Mouse (Mus musculus) G1E (cell line): ENCODE data around the gene Gm572. TPM values are rescaled to one million over a fixed set of nuclear protein-coding genes. Genes with fewer than 3 reads are reported as not detected.

Source experiments
- ATAC-seq: 2 replicates; pipeline ENCODE4 v1.8.0; 2016; ENCODE audit warnings: mild to moderate bottlenecking; ENCODE audit not compliant: insufficient number of reproducible peaks, poor library complexity, low FRiP score, severe bottlenecking; ENCODE audit errors: extremely low read depth
- DNase-seq: peaks from one replicate; pipeline ENCODE4 v3.0.0; 2012; ENCODE audit warnings: low spot score
- H3K27me3 ChIP-seq: 2 replicates; pipeline ENCODE4 v1.6.1; 2012; ENCODE audit warnings: mild to moderate bottlenecking, low read length, inconsistent platforms; ENCODE audit not compliant: insufficient read depth
- H3K36me3 ChIP-seq: replicated peaks from 2 replicates; pipeline ENCODE3; 2012; ENCODE audit warnings: mild to moderate bottlenecking, inconsistent platforms
- H3K4me1 ChIP-seq: 2 replicates; pipeline ENCODE4 v1.6.1; 2012; ENCODE audit warnings: low read depth, low read length, inconsistent platforms, mixed read lengths; ENCODE audit not compliant: insufficient read depth
- H3K4me3 ChIP-seq: 2 replicates; pipeline ENCODE4 v1.5.1; 2012; ENCODE audit warnings: low read depth, mild to moderate bottlenecking, inconsistent platforms, low read length, moderate library complexity, mixed read lengths
- H3K9me3 ChIP-seq: replicated peaks from 2 replicates; pipeline ENCODE4 v1.6.1; 2012; ENCODE audit warnings: inconsistent platforms
- CTCF ChIP-seq: IDR thresholded peaks from 2 replicates; pipeline ENCODE4 v1.5.1; 2012; ENCODE audit warnings: low read depth, low read length, inconsistent platforms, mixed read lengths
- GATA1 ChIP-seq: IDR thresholded peaks from 2 replicates; pipeline ENCODE4 v1.6.1; 2012; ENCODE audit warnings: borderline replicate concordance, low read length, inconsistent platforms, mixed read lengths
- GATA2 ChIP-seq: IDR thresholded peaks from 2 replicates; pipeline ENCODE4 v1.6.1; 2012; ENCODE audit warnings: low read depth, low read length, inconsistent platforms, borderline replicate concordance
- POLR2AphosphoS5 ChIP-seq: IDR thresholded peaks from 2 replicates; pipeline ENCODE4 v1.6.1; 2012; ENCODE audit warnings: low read depth, low read length, inconsistent platforms; ENCODE audit not compliant: insufficient replicate concordance
- TAL1 ChIP-seq: conservative IDR thresholded peaks from 2 replicates; pipeline ENCODE4 v1.6.1; 2012; ENCODE audit warnings: low read depth, low read length, inconsistent platforms, mixed read lengths
- polyA plus RNA-seq: library from polyadenylated mRNA; stranded (reverse); fragments of >175 nt; gene quantifications from 2 replicates; pipeline ENCODE4 v1.2.3, GENCODE M21; 2012
- total RNA-seq, 2 experiments: library from RNA; stranded (forward) in 1 of 2; stranded (reverse) in 1 of 2; fragments of 200-1000 nt in 1 of 2; fragments of >200 nt in 1 of 2; fragmentation: Nextera tagmentation in 1 of 2; gene quantifications; 2 replicates each; pipeline ENCODE4 v1.2.3; 2014 to 2017

The Gm572 gene
- total and polyA plus RNA-seq, 3 experiments: not detected

GRCm38 (mm10) chr4:148678105-148678504, 35.0 kb downstream of the Gm572 start:
- Histone ChIP-seq H3K4me3 (no peak overlapping the region), H3K9me3 (no peaks in the 10 kb centered on the region), H3K36me3 (no peaks in the 10 kb centered on the region), H3K4me1 (peaks cover 38% of the 10 kb centered on the region), H3K27me3 (peaks cover 35% of the 10 kb centered on the region)
- ATAC-seq (no peak), DNase-seq (no peak)
- TF ChIP-seq GATA2: no peak
- TF ChIP-seq GATA1: no peak
- no peak for TF ChIP-seq CTCF
- no peak for TF ChIP-seq TAL1
- TF ChIP-seq POLR2AphosphoS5: no peak

DNA sequence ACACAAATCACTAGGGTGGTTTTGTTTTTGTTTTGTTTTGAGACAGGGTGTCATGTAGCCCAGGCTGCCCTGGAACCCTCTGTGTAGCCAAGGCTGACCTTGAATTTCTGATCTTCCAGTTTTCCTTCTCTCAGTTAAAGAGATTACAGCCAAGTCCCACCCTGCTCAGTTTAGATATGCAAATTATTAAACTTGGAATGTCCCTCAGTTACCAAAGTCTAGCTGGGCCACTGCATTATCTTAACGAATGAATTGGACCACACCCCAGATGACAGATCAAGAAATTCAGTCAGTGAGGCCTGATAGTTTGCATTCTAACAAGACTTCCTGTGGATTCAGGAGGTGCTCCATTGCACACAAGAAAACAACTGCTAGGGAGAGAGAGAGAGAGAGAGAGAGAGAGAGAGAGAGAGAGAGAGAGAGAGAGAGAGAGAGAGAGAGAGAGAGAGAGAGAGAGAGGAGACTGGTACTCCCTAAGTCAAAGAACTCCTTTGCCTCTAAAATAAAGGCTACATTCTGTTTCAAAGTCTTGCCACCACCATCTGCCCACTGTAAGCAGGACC, 37.5 kb downstream of the Gm572 start:
- Histone ChIP-seq H3K36me3 (no peaks in the 10 kb centered on the region), H3K4me3 (no peak overlapping the region), H3K4me1 (peaks cover 35% of the 10 kb centered on the region), H3K27me3 (peaks cover 39% of the 10 kb centered on the region), H3K9me3 (no peaks in the 10 kb centered on the region)
- DNase-seq (no peak), ATAC-seq (no peak)
- TF ChIP-seq CTCF: no peak
- no peak for TF ChIP-seq TAL1

- no peaks in the 10 kb centered on the region for H3K9me3 ChIP-seq
- TF ChIP-seq CTCF (peak; percentile 69), POLR2AphosphoS5 (no peak)
- peaks cover 36% of the 10 kb centered on the region for H3K27me3 ChIP-seq
- H3K4me1 ChIP-seq: peaks cover 29% of the 10 kb centered on the region
- DNase-seq (peak; percentile 61), ATAC-seq (no peak)
- H3K36me3 ChIP-seq: no peaks in the 10 kb centered on the region
- no peak overlapping the region for H3K4me3 ChIP-seq
Observed at GRCm38 (mm10) chr4:148681429-148681828, 38.3 kb downstream of the Gm572 start.

DNA sequence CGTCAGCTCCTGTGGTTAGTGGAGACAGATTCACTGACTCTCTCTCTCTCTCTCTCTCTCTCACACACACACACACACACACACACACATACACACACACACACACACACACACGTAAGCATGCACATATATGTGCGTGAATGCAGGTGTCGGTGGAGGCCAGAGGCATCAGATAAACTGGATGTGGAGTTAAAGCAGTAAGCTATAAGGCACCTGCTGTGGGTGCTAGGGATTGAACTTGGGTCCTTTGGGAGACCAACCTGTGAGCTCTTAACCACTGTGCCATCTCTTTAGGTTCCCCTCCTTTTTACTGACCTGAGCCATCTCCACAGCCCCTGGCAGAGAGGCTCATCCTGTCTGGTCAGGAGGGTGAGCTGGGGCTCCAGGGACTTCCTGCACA, 39.8 kb downstream of the Gm572 start:
- no peak for DNase-seq

DNA sequence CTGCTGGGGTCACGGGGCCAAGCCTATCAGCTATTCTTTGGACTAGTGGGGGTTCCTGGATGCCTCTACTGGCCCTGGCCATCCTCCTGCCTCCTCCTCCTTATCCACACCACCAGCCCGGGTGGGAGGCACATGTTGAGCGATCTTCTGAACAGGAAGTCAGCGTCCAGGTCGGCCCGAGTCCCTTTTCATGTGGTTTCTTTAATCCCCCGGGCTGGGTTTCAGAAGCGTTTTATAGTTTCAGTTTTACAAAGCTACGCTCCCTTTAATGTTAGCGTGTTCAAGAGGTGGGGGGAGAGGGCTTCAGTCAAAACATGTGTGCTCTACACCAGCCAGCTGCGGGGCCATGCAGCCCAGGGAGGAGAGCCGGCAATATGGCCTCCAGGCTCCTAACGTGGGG, 40.4 kb downstream of the Gm572 start:
- DNase-seq (no peak), ATAC-seq (no peak)
- H3K27me3 ChIP-seq: peaks cover 51% of the 10 kb centered on the region
- no peak overlapping the region for H3K4me3 ChIP-seq
- no peak for TF ChIP-seq GATA1
- TF ChIP-seq TAL1: no peak
- TF ChIP-seq CTCF: no peak
- TF ChIP-seq GATA2: no peak
- TF ChIP-seq POLR2AphosphoS5: no peak
- H3K36me3 ChIP-seq: no peaks in the 10 kb centered on the region
- no peaks in the 10 kb centered on the region for H3K9me3 ChIP-seq
- H3K4me1 ChIP-seq: peaks cover 28% of the 10 kb centered on the region

More for the DNA sequence above, 39.8 kb downstream of the Gm572 start:
- Histone ChIP-seq H3K4me3 (no peak overlapping the region), H3K4me1 (peaks cover 26% of the 10 kb centered on the region), H3K27me3 (peaks cover 46% of the 10 kb centered on the region), H3K36me3 (no peaks in the 10 kb centered on the region), H3K9me3 (no peaks in the 10 kb centered on the region)
- no peak for ATAC-seq
- TF ChIP-seq TAL1: no peak
- no peak for TF ChIP-seq CTCF
- TF ChIP-seq POLR2AphosphoS5: no peak
- TF ChIP-seq GATA1: no peak
- no peak for TF ChIP-seq GATA2

GRCm38 (mm10) chr4:148686491-148686941, 43.4 kb downstream of the Gm572 start:
- Histone ChIP-seq H3K36me3 (no peaks in the 10 kb centered on the region), H3K27me3 (peaks cover 53% of the 10 kb centered on the region)
- ATAC-seq: no peak

GRCm38 (mm10) chr4:148688091-148688490, 45.0 kb downstream of the Gm572 start:
- Histone ChIP-seq H3K36me3 (no peaks in the 10 kb centered on the region), H3K4me1 (peaks cover 9% of the 10 kb centered on the region), H3K27me3 (peaks cover 44% of the 10 kb centered on the region), H3K4me3 (no peak overlapping the region), H3K9me3 (0 out of 2 replicates have a peak, but pooled peaks cover 2% of the 10 kb centered on the region)
- ATAC-seq: no peak
- no peak for TF ChIP-seq POLR2AphosphoS5
- TF ChIP-seq GATA1: no peak
- TF ChIP-seq CTCF: no peak
- no peak for DNase-seq

More at GRCm38 (mm10) chr4:148686491-148686941, 43.4 kb downstream of the Gm572 start:
- H3K9me3 ChIP-seq: 0 out of 2 replicates have a peak, but pooled peaks cover under 1% of the 10 kb centered on the region
- no peak for DNase-seq
- H3K4me3 ChIP-seq: no peak overlapping the region
- TF ChIP-seq TAL1 (no peak), CTCF (no peak), POLR2AphosphoS5 (no peak), GATA1 (no peak), GATA2 (no peak)
- H3K4me1 ChIP-seq: peaks cover 10% of the 10 kb centered on the region
